Mouse (Mus musculus): ENCODE measurements around the gene Boc.

Gene Boc

GRCm38 (mm10) chr16:44558471-44559329, at the start of gene Boc:
Gene Boc, minus strand, starts transcription at chr16:44558897.
- DNase-seq = peak; percentile 75 to 78

GRCm38 (mm10) chr16:44606643-44607042, 47.9 kb upstream of the Boc start:
- no peak for DNase-seq

GRCm38 (mm10) chr16:44604021-44604616, 45.4 kb upstream of the Boc start:
- no peak for DNase-seq

GRCm38 (mm10) chr16:44601999-44602794, 43.5 kb upstream of the Boc start:
- no peak for DNase-seq

GRCm38 (mm10) chr16:44601182-44601581, 42.5 kb upstream of the Boc start:
- peak; percentile 38 to 42 for DNase-seq

- DNase-seq = no peak
These were observed 38.6 kb upstream of the Boc start for GRCm38 (mm10) chr16:44597106-44597806.

- DNase-seq = no peak
These were observed 30.8 kb upstream of the Boc start for GRCm38 (mm10) chr16:44589506-44589905.

GRCm38 (mm10) chr16:44579421-44580024, 20.8 kb upstream of the Boc start:
- DNase-seq = no peak

GRCm38 (mm10) chr16:44578551-44578950, 19.9 kb upstream of the Boc start:
- DNase-seq = no peak

GRCm38 (mm10) chr16:44568056-44568455, 9.4 kb upstream of the Boc start:
- no peak for DNase-seq

GRCm38 (mm10) chr16:44565328-44566210, 6.9 kb upstream of the Boc start:
- DNase-seq = no peak

GRCm38 (mm10) chr16:44564359-44564758, 5.7 kb upstream of the Boc start:
- no peak for DNase-seq

- no peak for DNase-seq
These were observed 3.4 kb upstream of the Boc start for GRCm38 (mm10) chr16:44562061-44562460.

- DNase-seq = no peak
These were observed 1.5 kb upstream of the Boc start for GRCm38 (mm10) chr16:44560214-44560613.

- no peak for DNase-seq
These were observed 616 bp upstream of the Boc start for GRCm38 (mm10) chr16:44559330-44559695.

- DNase-seq = peak; percentile 60 to 65
These were observed 831 bp downstream of the Boc start for GRCm38 (mm10) chr16:44557661-44558470.

- no peak for DNase-seq
These were observed 1.6 kb downstream of the Boc start for GRCm38 (mm10) chr16:44557084-44557483.

GRCm38 (mm10) chr16:44555791-44556709, 2.6 kb downstream of the Boc start:
- no peak for DNase-seq

GRCm38 (mm10) chr16:44553861-44554260, 4.8 kb downstream of the Boc start:
- no peak for DNase-seq

Data from lung, adult 18-20 months (tissue).